Mouse (Mus musculus): ENCODE results near the gene Olfr586. TPM values are rescaled to one million over a fixed set of nuclear protein-coding genes. Genes with fewer than 3 reads are reported as not detected.

Olfr586 gene
- total RNA-seq (2015; ENCODE audit: low replicate concordance) (not detected in 2 replicates), total RNA-seq (2017; ENCODE audit: low replicate concordance) (not detected in 2 replicates)

DNA sequence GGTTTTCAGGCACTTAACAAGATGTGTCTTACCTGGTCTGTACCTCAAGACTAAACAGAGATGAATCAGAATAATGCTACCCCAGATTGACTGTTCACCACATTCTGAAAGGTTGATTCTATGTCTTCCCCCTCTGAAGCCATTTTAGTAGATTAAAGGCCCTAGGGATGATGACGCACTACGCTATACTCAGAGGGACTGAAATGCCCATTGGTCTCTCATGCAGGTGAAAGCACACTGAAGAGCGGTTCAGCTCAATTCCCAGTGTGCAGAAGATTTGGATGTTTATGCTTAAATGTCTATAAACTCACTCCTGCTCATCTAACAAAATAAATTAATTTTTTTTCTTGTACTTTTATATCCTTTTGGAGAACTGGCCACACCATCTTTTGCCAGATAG lies at the start of gene Olfr586:
Gene Olfr586, minus strand, starts transcription at position 101 of the 400 bp plus-strand sequence.
- ATAC-seq (replicated peaks; ENCODE audit: low FRiP score, poor library complexity, severe bottlenecking): no peak

DNA sequence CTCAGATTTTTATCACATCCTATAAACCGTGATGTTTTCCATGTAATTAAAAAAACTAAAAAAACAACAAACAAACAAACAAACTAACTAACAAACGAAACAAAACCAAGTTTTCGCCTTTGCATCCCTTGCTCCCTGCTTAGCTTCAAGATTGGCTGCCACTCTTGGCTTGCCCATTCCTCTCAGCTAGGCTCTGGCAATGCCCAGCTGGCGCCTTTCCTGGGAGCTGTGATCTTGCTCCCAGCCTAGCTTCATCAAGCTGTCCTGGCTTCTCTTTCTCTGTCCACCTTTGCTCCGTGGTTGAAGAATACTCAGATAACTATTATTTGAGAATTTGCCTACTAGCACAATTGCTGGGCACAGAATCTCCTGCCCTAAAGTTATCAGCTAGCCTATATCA lies 44.3 kb upstream of the Olfr586 start:
- no peak for ATAC-seq (replicated peaks; ENCODE audit: low FRiP score, poor library complexity, severe bottlenecking)

DNA sequence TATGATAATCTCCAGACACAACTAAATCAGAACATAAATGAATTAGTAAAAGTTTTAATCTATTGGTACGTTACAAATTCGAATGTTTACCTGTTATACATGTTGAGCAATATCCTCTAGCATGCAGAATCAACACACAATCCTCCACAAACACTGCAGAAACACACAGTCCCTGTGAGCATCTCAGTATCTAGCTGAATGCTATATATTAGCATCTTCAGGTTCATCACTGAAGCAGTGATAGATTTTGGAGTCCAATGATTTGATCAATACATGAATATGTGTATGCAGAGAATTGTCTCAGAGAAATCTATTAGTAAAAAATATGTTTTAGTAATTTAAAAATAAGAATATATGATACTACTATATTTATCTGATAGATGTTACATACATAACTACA lies 30.8 kb upstream of the Olfr586 start, which contains the start of gene Olfr589:
Gene Olfr589, minus strand, starts transcription at position 101 of the 400 bp plus-strand sequence.
- no peak for ATAC-seq (replicated peaks; ENCODE audit: low FRiP score, poor library complexity, severe bottlenecking)

DNA sequence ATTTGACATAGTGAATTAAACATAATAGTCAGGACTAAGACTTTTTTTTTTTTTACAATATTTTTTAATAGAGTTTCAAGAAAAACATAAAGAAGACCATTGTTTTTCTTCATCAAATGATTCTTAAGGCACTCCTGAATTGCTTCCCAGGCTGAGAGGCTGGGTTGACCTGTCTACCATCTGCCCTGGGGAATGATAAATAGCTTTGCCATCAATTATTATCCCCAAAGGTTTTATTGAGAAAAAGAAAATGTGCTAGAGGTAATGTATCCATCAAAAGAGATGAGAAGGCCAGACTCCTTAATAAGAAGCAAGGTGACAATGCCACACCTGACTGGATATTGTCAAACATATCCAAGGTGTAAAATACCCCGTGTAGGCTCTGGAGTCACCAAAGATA lies 15.1 kb upstream of the Olfr586 start, which contains the start of gene Olfr588-ps1:
Gene Olfr588-ps1, plus strand, starts transcription at position 301 of the 400 bp plus-strand sequence.
- no peak for ATAC-seq (replicated peaks; ENCODE audit: low FRiP score, poor library complexity, severe bottlenecking)

DNA sequence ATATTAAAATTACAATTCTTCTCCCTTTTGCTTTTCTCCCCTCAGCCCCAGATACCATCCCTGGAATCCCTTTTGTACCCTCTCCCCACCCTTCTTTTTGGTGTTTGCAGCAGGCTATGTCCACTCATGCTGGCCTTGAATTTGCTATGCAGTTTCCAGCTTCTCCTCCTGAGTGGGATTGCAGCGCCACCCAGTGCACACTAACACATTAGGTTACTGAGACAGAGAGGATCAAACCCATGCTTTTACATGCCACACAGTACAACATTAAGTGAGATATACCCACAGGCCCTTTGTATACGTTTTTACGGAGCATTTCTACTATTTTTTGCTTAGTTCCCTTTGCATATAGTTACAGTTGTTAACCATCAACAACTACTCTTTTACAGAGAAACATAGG lies 6.0 kb downstream of the Olfr586 start:
- no peak for ATAC-seq (replicated peaks; ENCODE audit: low FRiP score, poor library complexity, severe bottlenecking)

DNA sequence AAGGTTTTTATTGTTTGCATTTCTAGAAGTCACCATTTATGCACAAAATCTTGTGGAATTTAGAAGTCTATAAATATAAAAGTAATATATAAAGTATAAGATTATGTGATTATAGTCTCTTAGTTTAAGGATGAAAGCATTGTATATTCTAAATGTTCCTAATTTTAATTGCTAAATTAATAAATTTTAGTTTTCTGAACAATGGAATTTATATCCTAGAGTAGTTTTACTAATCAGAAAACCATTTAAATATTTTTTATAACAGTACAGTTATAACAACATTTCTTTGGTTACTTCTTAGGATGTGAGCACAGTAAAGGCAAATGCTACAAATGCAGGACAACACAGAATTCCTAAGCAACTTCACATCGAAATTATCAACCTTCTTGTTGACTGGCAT lies 28.0 kb downstream of the Olfr586 start, which contains the start of gene Olfr585:
Gene Olfr585, plus strand, starts transcription at position 301 of the 400 bp plus-strand sequence.
- ATAC-seq (replicated peaks; ENCODE audit: low FRiP score, poor library complexity, severe bottlenecking): no peak

DNA sequence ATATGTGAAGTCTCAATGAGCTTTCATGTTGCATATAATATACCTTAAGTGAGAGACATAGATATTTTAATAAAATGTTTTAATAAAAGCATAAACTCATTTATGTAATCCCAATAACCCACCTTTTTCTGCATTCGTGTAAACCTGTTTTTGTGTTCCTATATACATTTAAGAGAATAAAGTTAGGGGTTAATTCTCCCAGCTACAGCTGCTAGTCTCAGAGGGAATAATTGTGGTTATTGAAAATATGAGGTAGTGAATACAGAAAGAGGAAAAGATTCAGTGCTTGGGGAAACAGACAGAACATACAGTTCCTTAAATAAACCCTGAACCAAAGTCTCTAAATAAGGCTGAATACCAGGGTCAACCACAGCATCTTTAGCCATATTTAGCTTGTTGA lies 43.9 kb downstream of the Olfr586 start, which contains the start of gene Olfr584:
Gene Olfr584, plus strand, starts transcription at position 301 of the 400 bp plus-strand sequence.
- ATAC-seq (replicated peaks; ENCODE audit: low FRiP score, poor library complexity, severe bottlenecking): no peak

Other genes starting within 250 kb of the Olfr586 start
- gene Olfr568, start 248.5 kb downstream of the Olfr586 start, total RNA-seq (2015; ENCODE audit: low replicate concordance): not detected in 2 replicates
- gene Olfr568, start 248.5 kb downstream of the Olfr586 start, total RNA-seq (2017; ENCODE audit: low replicate concordance): not detected in 2 replicates
- not detected in 2 replicates for gene Olfr569, start 234.8 kb downstream of the Olfr586 start, total RNA-seq (2015; ENCODE audit: low replicate concordance)
- gene Olfr569, start 234.8 kb downstream of the Olfr586 start, total RNA-seq (2017; ENCODE audit: low replicate concordance): not detected in 2 replicates
- not detected in 2 replicates for gene Olfr570, start 231.1 kb downstream of the Olfr586 start, total RNA-seq (2015; ENCODE audit: low replicate concordance)
- not detected in 2 replicates for gene Olfr570, start 231.1 kb downstream of the Olfr586 start, total RNA-seq (2017; ENCODE audit: low replicate concordance)
- gene Olfr571, start 208.1 kb downstream of the Olfr586 start, total RNA-seq (2015; ENCODE audit: low replicate concordance): not detected in 2 replicates
- not detected in 2 replicates for gene Olfr571, start 208.1 kb downstream of the Olfr586 start, total RNA-seq (2017; ENCODE audit: low replicate concordance)
- gene Olfr572, start 201.2 kb downstream of the Olfr586 start, total RNA-seq (2015; ENCODE audit: low replicate concordance): not detected in 2 replicates
- gene Olfr572, start 201.2 kb downstream of the Olfr586 start, total RNA-seq (2017; ENCODE audit: low replicate concordance): not detected in 2 replicates
- gene Olfr573-ps1, start 183.1 kb downstream of the Olfr586 start, total RNA-seq (2015; ENCODE audit: low replicate concordance): not detected in 2 replicates
- not detected in 2 replicates for gene Olfr573-ps1, start 183.1 kb downstream of the Olfr586 start, total RNA-seq (2017; ENCODE audit: low replicate concordance)
- gene Olfr574, start 177.2 kb downstream of the Olfr586 start, total RNA-seq (2015; ENCODE audit: low replicate concordance): not detected in 2 replicates
- gene Olfr574, start 177.2 kb downstream of the Olfr586 start, total RNA-seq (2017; ENCODE audit: low replicate concordance): not detected in 2 replicates
- gene Olfr575, start 166.9 kb downstream of the Olfr586 start, total RNA-seq (2015; ENCODE audit: low replicate concordance): not detected in 2 replicates
- gene Olfr575, start 166.9 kb downstream of the Olfr586 start, total RNA-seq (2017; ENCODE audit: low replicate concordance): not detected in 2 replicates
- not detected in 2 replicates for gene Olfr576, start 163.0 kb downstream of the Olfr586 start, total RNA-seq (2015; ENCODE audit: low replicate concordance)
- gene Olfr576, start 163.0 kb downstream of the Olfr586 start, total RNA-seq (2017; ENCODE audit: low replicate concordance): not detected in 2 replicates
- gene Olfr577, start 149.7 kb downstream of the Olfr586 start, total RNA-seq (2015; ENCODE audit: low replicate concordance): not detected in 2 replicates
- not detected in 2 replicates for gene Olfr577, start 149.7 kb downstream of the Olfr586 start, total RNA-seq (2017; ENCODE audit: low replicate concordance)
- not detected in 2 replicates for gene Olfr578, start 136.3 kb downstream of the Olfr586 start, total RNA-seq (2015; ENCODE audit: low replicate concordance)
- not detected in 2 replicates for gene Olfr578, start 136.3 kb downstream of the Olfr586 start, total RNA-seq (2017; ENCODE audit: low replicate concordance)
- not detected in 2 replicates for gene Olfr582, start 87.6 kb downstream of the Olfr586 start, total RNA-seq (2015; ENCODE audit: low replicate concordance)
- not detected in 2 replicates for gene Olfr582, start 87.6 kb downstream of the Olfr586 start, total RNA-seq (2017; ENCODE audit: low replicate concordance)
- gene Olfr583, start 74.3 kb downstream of the Olfr586 start, total RNA-seq (2015; ENCODE audit: low replicate concordance): not detected in 2 replicates
- not detected in 2 replicates for gene Olfr583, start 74.3 kb downstream of the Olfr586 start, total RNA-seq (2017; ENCODE audit: low replicate concordance)
- not detected in 2 replicates for gene Olfr584, start 43.8 kb downstream of the Olfr586 start, total RNA-seq (2015; ENCODE audit: low replicate concordance)
- not detected in 2 replicates for gene Olfr584, start 43.8 kb downstream of the Olfr586 start, total RNA-seq (2017; ENCODE audit: low replicate concordance)
- gene Olfr585, start 27.9 kb downstream of the Olfr586 start, total RNA-seq (2015; ENCODE audit: low replicate concordance): not detected in 2 replicates
- gene Olfr585, start 27.9 kb downstream of the Olfr586 start, total RNA-seq (2017; ENCODE audit: low replicate concordance): not detected in 2 replicates
- not detected in 2 replicates for gene Olfr588-ps1, start 15.2 kb upstream of the Olfr586 start, total RNA-seq (2015; ENCODE audit: low replicate concordance)
- 0.39 TPM in 1 of 2 replicates, not detected in the other for gene Olfr588-ps1, start 15.2 kb upstream of the Olfr586 start, total RNA-seq (2017; ENCODE audit: low replicate concordance)
- not detected in 2 replicates for gene Olfr589, start 30.7 kb upstream of the Olfr586 start, total RNA-seq (2015; ENCODE audit: low replicate concordance)
- not detected in 2 replicates for gene Olfr589, start 30.7 kb upstream of the Olfr586 start, total RNA-seq (2017; ENCODE audit: low replicate concordance)
- not detected in 2 replicates for gene Olfr591, start 52.7 kb upstream of the Olfr586 start, total RNA-seq (2015; ENCODE audit: low replicate concordance)
- gene Olfr591, start 52.7 kb upstream of the Olfr586 start, total RNA-seq (2017; ENCODE audit: low replicate concordance): not detected in 2 replicates
- gene Olfr592, start 59.2 kb upstream of the Olfr586 start, total RNA-seq (2015; ENCODE audit: low replicate concordance): not detected in 2 replicates
- not detected in 2 replicates for gene Olfr592, start 59.2 kb upstream of the Olfr586 start, total RNA-seq (2017; ENCODE audit: low replicate concordance)
- gene Olfr593, start 86.2 kb upstream of the Olfr586 start, total RNA-seq (2015; ENCODE audit: low replicate concordance): not detected in 2 replicates
- gene Olfr593, start 86.2 kb upstream of the Olfr586 start, total RNA-seq (2017; ENCODE audit: low replicate concordance): not detected in 2 replicates
- not detected in 2 replicates for gene Olfr594, start 91.4 kb upstream of the Olfr586 start, total RNA-seq (2015; ENCODE audit: low replicate concordance)
- gene Olfr594, start 91.4 kb upstream of the Olfr586 start, total RNA-seq (2017; ENCODE audit: low replicate concordance): not detected in 2 replicates
- gene Usp17ld, start 126.9 kb upstream of the Olfr586 start, total RNA-seq (2015; ENCODE audit: low replicate concordance): not detected in 2 replicates
- 0.90 TPM in 1 of 2 replicates, not detected in the other for gene Usp17ld, start 126.9 kb upstream of the Olfr586 start, total RNA-seq (2017; ENCODE audit: low replicate concordance)
- gene Olfr596, start 180.0 kb upstream of the Olfr586 start, total RNA-seq (2015; ENCODE audit: low replicate concordance): not detected in 2 replicates
- not detected in 2 replicates for gene Olfr596, start 180.0 kb upstream of the Olfr586 start, total RNA-seq (2017; ENCODE audit: low replicate concordance)
- not detected in 2 replicates for gene Olfr597, start 190.7 kb upstream of the Olfr586 start, total RNA-seq (2015; ENCODE audit: low replicate concordance)
- not detected in 2 replicates for gene Olfr597, start 190.7 kb upstream of the Olfr586 start, total RNA-seq (2017; ENCODE audit: low replicate concordance)
- gene Olfr598, start 197.9 kb upstream of the Olfr586 start, total RNA-seq (2015; ENCODE audit: low replicate concordance): not detected in 2 replicates
- gene Olfr598, start 197.9 kb upstream of the Olfr586 start, total RNA-seq (2017; ENCODE audit: low replicate concordance): 1.0 TPM in 1 of 2 replicates, not detected in the other
- not detected in 2 replicates for gene Olfr599, start 210.3 kb upstream of the Olfr586 start, total RNA-seq (2015; ENCODE audit: low replicate concordance)
- not detected in 2 replicates for gene Olfr599, start 210.3 kb upstream of the Olfr586 start, total RNA-seq (2017; ENCODE audit: low replicate concordance)
- not detected in 2 replicates for gene Olfr600, start 224.0 kb upstream of the Olfr586 start, total RNA-seq (2015; ENCODE audit: low replicate concordance)
- gene Olfr600, start 224.0 kb upstream of the Olfr586 start, total RNA-seq (2017; ENCODE audit: low replicate concordance): not detected in 2 replicates
- gene Olfr601, start 237.0 kb upstream of the Olfr586 start, total RNA-seq (2015; ENCODE audit: low replicate concordance): not detected in 2 replicates
- not detected in 2 replicates for gene Olfr601, start 237.0 kb upstream of the Olfr586 start, total RNA-seq (2017; ENCODE audit: low replicate concordance)